Mouse (Mus musculus): ENCODE data around the gene Tmem72. TPM values are rescaled to one million over a fixed set of nuclear protein-coding genes. Genes with fewer than 3 reads are reported as not detected.

Gene Tmem72
- polyA plus RNA-seq, 1 experiment from 2014 or later: 0.03 TPM

DNA sequence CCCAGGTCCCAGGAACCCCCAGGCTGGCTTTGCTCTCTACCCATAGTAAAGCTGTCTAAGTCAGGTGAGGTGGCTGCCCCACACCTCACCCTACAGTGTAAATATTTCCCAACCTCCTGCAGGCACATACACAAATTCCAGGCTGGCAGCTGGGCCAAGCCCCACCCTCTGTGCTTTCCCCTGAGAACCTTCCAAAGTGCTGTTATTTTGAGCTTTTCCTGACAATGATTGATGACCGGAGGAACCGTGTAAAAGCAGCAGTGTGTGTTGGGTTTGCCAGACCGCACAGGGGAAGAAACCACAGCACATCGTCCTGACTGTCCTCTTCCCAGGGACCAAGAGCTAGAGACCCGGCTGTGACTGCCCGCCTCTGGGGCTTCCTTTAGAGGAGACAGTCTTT lies 66.3 kb downstream of the Tmem72 start, which contains the start of gene Depp1:
Depp1 (plus strand) TSS at position 204 of the 400 bp plus-strand sequence.
- H3K27ac ChIP-seq (ENCODE audit: low read depth, low read length): peak within 1 kb of the TSS; percentile 48; the same call in 1 of the 2 replicates
- ATAC-seq (replicated peaks; ENCODE audit: low FRiP score) (peak; percentile 60), DNase-seq (ENCODE audit: low spot score) (no peak)
- peak within 1 kb of the TSS; percentile 15; the same call in 1 of the 2 replicates for H3K4me3 ChIP-seq (ENCODE audit: low read depth, low read length)
- no peaks in the 10 kb centered on the region for H3K36me3 ChIP-seq (ENCODE audit: control insufficient read depth, insufficient read depth, low read length)
- WGBS: 19% methylated on average over 6 of the region's 6 CpGs
- H3K9me3 ChIP-seq (ENCODE audit: control insufficient read depth, low read length): no peaks in the 10 kb centered on the region
- no peaks in the 10 kb centered on the region for H3K27me3 ChIP-seq (replicated peaks; ENCODE audit: control insufficient read depth, insufficient read depth, low read length)
- H3K4me2 ChIP-seq: peak within 1 kb of the TSS; percentile 27; the same call in 1 of the 2 replicates
- H3K9ac ChIP-seq (ENCODE audit: low read depth, low read length): no peak within 1 kb of the TSS
- no peaks in the 10 kb centered on the region; the same call in none of the 2 replicates for H3K4me1 ChIP-seq (replicated peaks; ENCODE audit: control insufficient read depth, insufficient read depth, low read length)

DNA sequence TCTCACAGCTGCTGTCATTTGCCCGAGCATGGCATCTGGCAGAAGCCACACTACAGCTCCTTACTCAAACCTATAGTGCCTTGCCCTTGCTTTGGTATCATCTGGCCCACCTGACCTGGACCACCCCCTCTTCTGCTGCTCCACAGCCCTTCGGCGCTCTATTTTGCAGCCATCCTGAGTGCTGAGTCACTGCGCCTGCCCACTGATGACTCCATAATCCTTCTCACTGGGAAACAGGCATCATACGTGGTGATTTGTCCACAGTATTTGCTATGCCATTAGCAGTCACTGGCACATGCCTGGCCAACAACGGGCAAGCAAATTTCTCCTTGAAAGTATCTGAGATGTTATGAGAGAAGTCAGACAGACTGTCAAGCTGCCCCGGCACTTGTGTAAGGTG lies 66.9 kb downstream of the Tmem72 start:
- Histone ChIP-seq H3K27me3 (replicated peaks; ENCODE audit: control insufficient read depth, insufficient read depth, low read length) (no peaks in the 10 kb centered on the region), H3K27ac (ENCODE audit: low read depth, low read length) (no peak overlapping the region), H3K4me1 (replicated peaks; ENCODE audit: control insufficient read depth, insufficient read depth, low read length) (no peaks in the 10 kb centered on the region; the same call in none of the 2 replicates), H3K9ac (ENCODE audit: low read depth, low read length) (no peak overlapping the region), H3K4me3 (ENCODE audit: low read depth, low read length) (no peak overlapping the region), H3K9me3 (ENCODE audit: control insufficient read depth, low read length) (no peaks in the 10 kb centered on the region), H3K36me3 (ENCODE audit: control insufficient read depth, insufficient read depth, low read length) (no peaks in the 10 kb centered on the region), H3K4me2 (no peak overlapping the region)
- WGBS: 55% methylated on average over 7 of the region's 7 CpGs
- no peak for DNase-seq (ENCODE audit: low spot score)
- 0 out of 2 replicates have a peak, but pooled peaks have one; percentile 22 for ATAC-seq (replicated peaks; ENCODE audit: low FRiP score)

DNA sequence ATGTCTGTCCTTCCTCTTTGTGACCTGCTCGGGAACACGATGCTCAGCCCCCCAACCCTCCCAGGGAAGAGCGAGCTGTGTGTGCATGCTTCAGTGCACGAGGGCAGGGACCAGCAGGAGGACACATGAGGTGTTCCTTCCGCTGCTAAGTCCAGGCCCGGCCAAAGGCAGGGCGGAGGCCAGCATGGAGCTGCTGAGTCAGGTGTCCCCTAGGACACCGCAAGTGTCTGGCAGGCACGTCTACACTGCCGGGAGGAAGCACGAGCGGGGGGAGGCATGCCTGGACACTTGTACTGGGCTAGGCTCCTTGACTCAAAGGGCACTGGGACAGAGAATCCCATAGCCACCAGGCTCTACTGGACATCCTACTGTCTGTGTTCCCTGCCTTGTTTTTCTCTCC lies 69.0 kb downstream of the Tmem72 start:
- H3K36me3 ChIP-seq (ENCODE audit: control insufficient read depth, insufficient read depth, low read length): no peaks in the 10 kb centered on the region
- WGBS: 74% methylated on average over 12 of the region's 12 CpGs
- no peak for ATAC-seq (replicated peaks; ENCODE audit: low FRiP score)

DNA sequence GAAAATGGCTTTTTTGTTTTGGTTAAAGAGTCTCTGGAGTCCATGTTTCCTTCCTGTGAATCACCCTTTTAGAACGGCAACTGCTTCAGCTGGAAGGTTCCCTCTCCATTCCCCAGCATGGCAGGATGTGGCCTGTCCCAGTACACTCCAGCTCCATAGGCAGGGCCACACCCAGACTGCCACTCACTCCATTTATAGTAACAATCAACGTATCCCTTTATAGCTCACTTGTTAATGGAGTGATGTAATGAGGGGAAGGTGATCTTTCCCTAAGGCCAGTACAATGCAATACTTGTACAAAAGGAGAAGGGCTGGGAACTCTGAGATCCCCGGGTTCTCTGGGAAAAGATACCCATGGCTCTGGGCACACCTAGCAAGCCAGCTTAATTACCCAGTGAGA lies 72.4 kb downstream of the Tmem72 start:
- no peak overlapping the region for H3K9ac ChIP-seq (ENCODE audit: low read depth, low read length)
- H3K27ac ChIP-seq (ENCODE audit: low read depth, low read length): no peak overlapping the region
- H3K4me1 ChIP-seq (replicated peaks; ENCODE audit: control insufficient read depth, insufficient read depth, low read length): no peaks in the 10 kb centered on the region; the same call in 1 of the 2 replicates
- no peaks in the 10 kb centered on the region for H3K9me3 ChIP-seq (ENCODE audit: control insufficient read depth, low read length)
- H3K4me3 ChIP-seq (ENCODE audit: low read depth, low read length): no peak overlapping the region
- no peaks in the 10 kb centered on the region for H3K27me3 ChIP-seq (replicated peaks; ENCODE audit: control insufficient read depth, insufficient read depth, low read length)
- no peak overlapping the region for H3K4me2 ChIP-seq
- no peak for DNase-seq (ENCODE audit: low spot score)
- WGBS: 63% methylated on average over 3 of the region's 3 CpGs
- no peaks in the 10 kb centered on the region for H3K36me3 ChIP-seq (ENCODE audit: control insufficient read depth, insufficient read depth, low read length)
- ATAC-seq (replicated peaks; ENCODE audit: low FRiP score): no peak

More for the DNA sequence above, 69.0 kb downstream of the Tmem72 start:
- no peaks in the 10 kb centered on the region for H3K9me3 ChIP-seq (ENCODE audit: control insufficient read depth, low read length)
- no peak overlapping the region for H3K27ac ChIP-seq (ENCODE audit: low read depth, low read length)
- no peak overlapping the region for H3K4me2 ChIP-seq
- no peak for DNase-seq (ENCODE audit: low spot score)
- H3K27me3 ChIP-seq (replicated peaks; ENCODE audit: control insufficient read depth, insufficient read depth, low read length): no peaks in the 10 kb centered on the region
- no peak overlapping the region for H3K4me3 ChIP-seq (ENCODE audit: low read depth, low read length)
- H3K4me1 ChIP-seq (replicated peaks; ENCODE audit: control insufficient read depth, insufficient read depth, low read length): no peaks in the 10 kb centered on the region; the same call in 1 of the 2 replicates
- no peak overlapping the region for H3K9ac ChIP-seq (ENCODE audit: low read depth, low read length)

DNA sequence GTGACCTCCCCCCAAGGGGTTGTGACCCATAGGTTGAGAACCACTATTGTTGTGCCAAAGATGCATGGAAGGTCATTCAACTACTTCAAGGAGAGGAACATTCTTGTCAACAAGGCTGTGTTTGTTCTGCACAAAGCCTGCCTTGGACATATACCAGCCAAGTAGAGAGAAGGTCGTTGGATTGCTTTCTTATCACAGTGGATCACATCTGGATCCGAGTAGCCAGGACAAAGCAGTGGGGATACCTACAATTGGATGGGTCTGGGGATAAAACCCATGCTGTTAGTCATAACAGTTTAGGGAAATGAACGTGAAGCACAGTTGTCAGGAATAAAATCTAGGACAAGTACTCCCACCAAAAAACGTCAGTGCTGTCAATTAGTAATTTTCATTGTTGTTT lies 72.8 kb downstream of the Tmem72 start:
- Histone ChIP-seq H3K36me3 (ENCODE audit: control insufficient read depth, insufficient read depth, low read length) (no peaks in the 10 kb centered on the region), H3K4me1 (replicated peaks; ENCODE audit: control insufficient read depth, insufficient read depth, low read length) (no peaks in the 10 kb centered on the region; the same call in 1 of the 2 replicates), H3K9me3 (ENCODE audit: control insufficient read depth, low read length) (no peaks in the 10 kb centered on the region), H3K4me2 (no peak overlapping the region), H3K9ac (ENCODE audit: low read depth, low read length) (no peak overlapping the region), H3K27ac (ENCODE audit: low read depth, low read length) (no peak overlapping the region), H3K4me3 (ENCODE audit: low read depth, low read length) (no peak overlapping the region), H3K27me3 (replicated peaks; ENCODE audit: control insufficient read depth, insufficient read depth, low read length) (no peaks in the 10 kb centered on the region)
- ATAC-seq (replicated peaks; ENCODE audit: low FRiP score) (no peak), DNase-seq (ENCODE audit: low spot score) (no peak)
- WGBS: 62% methylated on average over 4 of the region's 4 CpGs

DNA sequence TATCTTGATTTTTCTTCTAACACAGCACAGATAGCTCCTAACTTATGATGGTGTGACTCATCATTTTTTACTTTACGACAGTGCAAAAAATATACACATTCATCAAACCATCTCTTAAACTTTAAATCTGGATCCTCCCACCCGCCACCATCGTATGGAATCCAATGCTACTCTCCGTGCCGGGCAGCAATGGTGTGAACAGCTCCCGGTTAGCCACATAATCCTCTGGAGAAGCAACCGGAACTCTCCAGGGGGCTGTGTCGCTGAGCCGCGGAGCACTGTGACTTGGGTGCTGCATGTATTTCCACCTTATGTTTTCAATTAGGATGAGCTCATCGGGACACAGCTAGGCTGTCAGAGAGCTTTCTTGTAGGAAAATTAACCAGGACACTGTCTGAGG lies 73.8 kb downstream of the Tmem72 start:
- no peaks in the 10 kb centered on the region for H3K27me3 ChIP-seq (replicated peaks; ENCODE audit: control insufficient read depth, insufficient read depth, low read length)
- H3K4me2 ChIP-seq: no peak overlapping the region
- no peak for DNase-seq (ENCODE audit: low spot score)
- no peaks in the 10 kb centered on the region; the same call in 1 of the 2 replicates for H3K4me1 ChIP-seq (replicated peaks; ENCODE audit: control insufficient read depth, insufficient read depth, low read length)
- 81% methylated on average over 11 of the region's 11 CpGs for WGBS
- H3K27ac ChIP-seq (ENCODE audit: low read depth, low read length): no peak overlapping the region
- no peak for ATAC-seq (replicated peaks; ENCODE audit: low FRiP score)
- H3K9me3 ChIP-seq (ENCODE audit: control insufficient read depth, low read length): no peaks in the 10 kb centered on the region
- H3K9ac ChIP-seq (ENCODE audit: low read depth, low read length): no peak overlapping the region
- no peak overlapping the region for H3K4me3 ChIP-seq (ENCODE audit: low read depth, low read length)
- H3K36me3 ChIP-seq (ENCODE audit: control insufficient read depth, insufficient read depth, low read length): no peaks in the 10 kb centered on the region

DNA sequence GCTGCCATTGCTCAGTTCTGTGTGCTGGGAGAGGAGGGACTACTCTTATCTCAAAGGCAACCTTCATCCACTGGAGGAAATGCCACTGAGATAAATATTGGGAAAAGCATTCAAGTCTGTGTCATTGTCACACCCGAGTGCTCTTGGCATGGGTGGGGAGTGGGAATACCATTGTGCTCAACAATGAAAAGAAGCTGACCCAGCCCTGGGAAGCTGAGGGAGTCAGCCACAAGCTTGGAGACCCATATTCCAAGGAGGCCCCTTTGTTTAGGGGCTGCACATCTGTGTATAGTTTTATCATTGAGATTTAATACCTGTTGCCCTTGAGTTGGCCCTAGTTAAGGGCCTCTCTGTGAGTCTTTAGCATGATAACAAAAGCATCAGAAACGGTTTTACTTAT lies 77.0 kb downstream of the Tmem72 start:
- Histone ChIP-seq H3K27me3 (replicated peaks; ENCODE audit: control insufficient read depth, insufficient read depth, low read length) (no peaks in the 10 kb centered on the region; the same call in 1 of the 2 replicates), H3K36me3 (ENCODE audit: control insufficient read depth, insufficient read depth, low read length) (no peaks in the 10 kb centered on the region), H3K27ac (ENCODE audit: low read depth, low read length) (no peak overlapping the region), H3K4me2 (no peak overlapping the region), H3K4me3 (ENCODE audit: low read depth, low read length) (no peak overlapping the region), H3K4me1 (replicated peaks; ENCODE audit: control insufficient read depth, insufficient read depth, low read length) (peaks cover 13% of the 10 kb centered on the region), H3K9ac (ENCODE audit: low read depth, low read length) (no peak overlapping the region), H3K9me3 (ENCODE audit: control insufficient read depth, low read length) (no peaks in the 10 kb centered on the region)
- DNase-seq (ENCODE audit: low spot score) (no peak), ATAC-seq (replicated peaks; ENCODE audit: low FRiP score) (no peak)
- 56% methylated on average over 2 of the region's 2 CpGs for WGBS

DNA sequence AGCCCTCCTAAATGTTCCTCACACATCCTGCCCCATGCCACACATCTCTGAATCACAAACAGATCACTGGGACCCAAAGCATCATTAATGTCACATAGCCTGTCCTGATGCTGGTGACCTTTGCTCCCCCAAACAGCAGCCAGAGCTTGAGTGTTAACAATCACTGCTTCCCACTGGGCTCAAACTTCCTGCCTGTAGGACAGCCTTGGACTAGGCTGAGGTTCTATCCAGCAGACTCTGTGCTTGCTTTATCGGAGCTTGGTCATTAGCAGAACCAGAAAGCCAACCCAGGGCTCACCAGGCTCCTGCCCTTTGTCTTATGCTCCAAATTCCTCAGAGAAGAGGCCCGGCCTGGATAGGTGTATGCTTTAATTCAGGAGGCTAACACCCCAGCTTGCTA lies 77.8 kb downstream of the Tmem72 start:
- no peak for DNase-seq (ENCODE audit: low spot score)
- ATAC-seq (replicated peaks; ENCODE audit: low FRiP score): no peak
- peaks cover 13% of the 10 kb centered on the region for H3K4me1 ChIP-seq (replicated peaks; ENCODE audit: control insufficient read depth, insufficient read depth, low read length)

DNA sequence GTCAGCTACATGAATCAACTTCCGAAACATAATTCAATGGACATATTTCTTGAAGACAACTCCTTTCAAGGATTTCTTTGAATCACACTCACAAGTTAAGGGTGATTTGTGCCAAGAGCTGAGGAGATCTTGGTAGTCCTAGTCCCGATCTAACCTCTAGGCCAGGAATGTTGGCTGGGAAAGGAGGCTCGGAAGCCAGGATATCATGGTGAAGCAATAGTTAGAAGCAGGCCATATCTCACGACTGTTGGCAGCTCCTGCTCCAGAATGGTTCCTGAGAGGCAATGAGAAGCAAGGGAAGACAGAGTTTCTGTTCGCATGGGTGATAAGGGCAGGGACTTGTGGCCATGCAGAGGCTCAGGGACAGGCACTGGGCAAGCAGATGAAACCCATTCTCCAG lies 79.2 kb downstream of the Tmem72 start:
- 84% methylated on average over 5 of the region's 5 CpGs for WGBS
- H3K9ac ChIP-seq (ENCODE audit: low read depth, low read length): no peak overlapping the region
- H3K4me2 ChIP-seq: no peak overlapping the region
- peaks cover 13% of the 10 kb centered on the region for H3K4me1 ChIP-seq (replicated peaks; ENCODE audit: control insufficient read depth, insufficient read depth, low read length)
- H3K27ac ChIP-seq (ENCODE audit: low read depth, low read length): no peak overlapping the region
- no peak overlapping the region for H3K4me3 ChIP-seq (ENCODE audit: low read depth, low read length)
- no peak for ATAC-seq (replicated peaks; ENCODE audit: low FRiP score)
- no peaks in the 10 kb centered on the region for H3K9me3 ChIP-seq (ENCODE audit: control insufficient read depth, low read length)
- DNase-seq (ENCODE audit: low spot score): no peak
- H3K27me3 ChIP-seq (replicated peaks; ENCODE audit: control insufficient read depth, insufficient read depth, low read length): no peaks in the 10 kb centered on the region; the same call in 1 of the 2 replicates
- H3K36me3 ChIP-seq (ENCODE audit: control insufficient read depth, insufficient read depth, low read length): no peaks in the 10 kb centered on the region

More for the DNA sequence above, 77.8 kb downstream of the Tmem72 start:
- Histone ChIP-seq H3K9me3 (ENCODE audit: control insufficient read depth, low read length) (no peaks in the 10 kb centered on the region), H3K27me3 (replicated peaks; ENCODE audit: control insufficient read depth, insufficient read depth, low read length) (no peaks in the 10 kb centered on the region; the same call in 1 of the 2 replicates), H3K9ac (ENCODE audit: low read depth, low read length) (no peak overlapping the region), H3K27ac (ENCODE audit: low read depth, low read length) (no peak overlapping the region), H3K4me3 (ENCODE audit: low read depth, low read length) (no peak overlapping the region), H3K4me2 (no peak overlapping the region), H3K36me3 (ENCODE audit: control insufficient read depth, insufficient read depth, low read length) (no peaks in the 10 kb centered on the region)
- WGBS: 80% methylated on average over 2 of the region's 2 CpGs

All from liver, embryonic 11.5 days (tissue).